Mouse (Mus musculus) erythroblast, embryonic 14.5 days (primary cell): ENCODE results near the gene Ccn2.

Experiments used
- GATA1 ChIP-seq: IDR thresholded peaks from 2 replicates; pipeline ENCODE4 v1.6.1; 2012; ENCODE audit warnings: low read length, inconsistent platforms, mixed read lengths
- TAL1 ChIP-seq: IDR thresholded peaks from 3 replicates; pipeline ENCODE4 v1.6.1; 2012; ENCODE audit warnings: low read length, inconsistent platforms, mixed read lengths

DNA sequence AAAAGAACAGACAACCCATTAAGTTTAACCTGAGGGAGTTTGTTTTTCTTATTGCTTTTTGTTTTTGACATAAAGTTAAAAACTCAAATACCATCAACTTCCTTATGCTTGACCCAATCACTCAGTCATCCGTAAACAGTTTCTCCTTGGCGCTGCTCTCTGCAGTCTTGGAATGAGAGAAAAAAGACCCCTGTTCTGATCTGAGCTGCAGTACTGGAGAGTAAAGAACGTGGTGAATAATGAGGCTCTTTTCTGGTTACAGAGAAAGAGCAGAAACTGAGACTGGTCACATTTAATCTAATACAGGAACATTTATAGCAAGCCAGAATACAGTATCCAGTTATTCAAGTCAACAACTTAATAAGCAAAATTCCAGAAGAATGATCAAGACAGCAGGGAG lies 21.8 kb upstream of the Ccn2 start:
- TF ChIP-seq GATA1 = no peak
- TF ChIP-seq TAL1 = no peak
